Mouse (Mus musculus) hindbrain, embryonic 12.5 days (tissue): Measurements from ENCODE around the gene A3galt2. TPM values are rescaled to one million over a fixed set of nuclear protein-coding genes. Genes with fewer than 3 reads are reported as not detected.

Source experiments
- ATAC-seq: fragments of 200-750 bp; cut with Nextera tagmentation; 2 replicates; pipeline ENCODE4 v1.8.0; 2017; ENCODE audit warnings: moderate TSS enrichment; ENCODE audit not compliant: low FRiP score
- H3K27ac ChIP-seq: fragments of 300-500 bp; sonication (generic); 2 replicates; pipeline ENCODE4 v1.5.1; 2016; ENCODE audit warnings: mild to moderate bottlenecking
- H3K27me3 ChIP-seq: fragments of 300-500 bp; sonication (generic); 2 replicates; pipeline ENCODE4 v1.6.1; 2016; ENCODE audit warnings: mild to moderate bottlenecking
- H3K36me3 ChIP-seq: fragments of 300-500 bp; sonication (generic); 2 replicates; pipeline ENCODE4 v1.6.1; 2016; ENCODE audit warnings: mild to moderate bottlenecking
- H3K4me1 ChIP-seq: fragments of 300-500 bp; sonication (generic); 2 replicates; pipeline ENCODE4 v1.6.1; 2016
- H3K4me2 ChIP-seq: fragments of 300-500 bp; sonication (generic); replicated peaks from 2 replicates; pipeline ENCODE4 v1.6.1; 2016; ENCODE audit warnings: mild to moderate bottlenecking
- H3K4me3 ChIP-seq: fragments of 300-500 bp; sonication (generic); 2 replicates; pipeline ENCODE4 v1.5.1; 2016; ENCODE audit warnings: mild to moderate bottlenecking
- H3K9ac ChIP-seq: fragments of 300-500 bp; sonication (generic); 2 replicates; pipeline ENCODE4 v1.6.1; 2016; ENCODE audit warnings: mild to moderate bottlenecking, moderate library complexity
- H3K9me3 ChIP-seq: fragments of 300-500 bp; sonication (generic); replicated peaks from 2 replicates; pipeline ENCODE4 v1.6.1; 2016; ENCODE audit warnings: mild to moderate bottlenecking
- WGBS: fragments of 180-500 bp; shearing (Covaris S2); methylation state at CpG from one replicate; pipeline ENCODE4 v1.1.7; 2016; 5-methylcytosine and 5-hydroxymethylcytosine counted together
- polyA plus RNA-seq: library from polyadenylated mRNA; unstranded; fragments of >200 nt; fragmentation: Nextera tagmentation; extraction: Ambion mirVana; gene quantifications from 2 replicates; pipeline ENCODE4 v1.2.1, GENCODE M21; 2016

Gene A3galt2
- polyA plus RNA-seq, 1 experiment from 2014 or later = 0.79 TPM

GRCm38 (mm10) chr4:128729709-128730037 lies 25.5 kb upstream of the A3galt2 start:
- peak overlapping the region; percentile 89 for H3K4me3 ChIP-seq
- peak overlapping the region; percentile 99 for H3K4me2 ChIP-seq
- H3K4me1 ChIP-seq = peaks cover 69% of the 10 kb centered on the region
- H3K36me3 ChIP-seq = peaks cover 13% of the 10 kb centered on the region
- no peaks in the 10 kb centered on the region for H3K27me3 ChIP-seq
- ATAC-seq = no peak
- WGBS = 10% methylated on average over 5 of the region's 5 CpGs
- H3K9me3 ChIP-seq = no peaks in the 10 kb centered on the region
- H3K27ac ChIP-seq = peak overlapping the region; percentile 70
- H3K9ac ChIP-seq = peak overlapping the region; percentile 100

GRCm38 (mm10) chr4:128730271-128730670 lies 24.9 kb upstream of the A3galt2 start:
- no peak for ATAC-seq
- peak overlapping the region; percentile 100 for H3K9ac ChIP-seq
- no peaks in the 10 kb centered on the region for H3K27me3 ChIP-seq
- 65% methylated on average over 6 of the region's 6 CpGs for WGBS
- H3K4me3 ChIP-seq = peak overlapping the region; percentile 89
- H3K36me3 ChIP-seq = peaks cover 16% of the 10 kb centered on the region
- peak overlapping the region; percentile 99 for H3K4me2 ChIP-seq
- H3K27ac ChIP-seq = no peak overlapping the region; the same call in 1 of the 2 replicates
- no peaks in the 10 kb centered on the region for H3K9me3 ChIP-seq
- peaks cover 75% of the 10 kb centered on the region for H3K4me1 ChIP-seq

- peaks cover 88% of the 10 kb centered on the region for H3K4me1 ChIP-seq
- H3K27me3 ChIP-seq = no peaks in the 10 kb centered on the region
- 0 out of 2 replicates have a peak overlapping the region, but pooled peaks have one; percentile 35 for H3K4me2 ChIP-seq
- peaks cover 26% of the 10 kb centered on the region for H3K36me3 ChIP-seq
- no peak for ATAC-seq
- no peaks in the 10 kb centered on the region for H3K9me3 ChIP-seq
- no peak overlapping the region for H3K9ac ChIP-seq
- no peak overlapping the region for H3K4me3 ChIP-seq
- 58% methylated on average over 5 of the region's 5 CpGs for WGBS
- H3K27ac ChIP-seq = no peak overlapping the region
These were observed 22.4 kb upstream of the A3galt2 start for GRCm38 (mm10) chr4:128732794-128733193.

- Histone ChIP-seq H3K27me3 (no peaks in the 10 kb centered on the region), H3K4me1 (peaks cover 95% of the 10 kb centered on the region), H3K4me2 (peak overlapping the region; percentile 35), H3K27ac (peak overlapping the region; percentile 83), H3K9me3 (no peaks in the 10 kb centered on the region), H3K36me3 (peaks cover 31% of the 10 kb centered on the region), H3K4me3 (0 out of 2 replicates have a peak overlapping the region, but pooled peaks have one; percentile 7), H3K9ac (peak overlapping the region; percentile 49)
- 35% methylated on average over 6 of the region's 6 CpGs for WGBS
- no peak for ATAC-seq
These were observed 21.7 kb upstream of the A3galt2 start for GRCm38 (mm10) chr4:128733496-128733895.

- ATAC-seq = peak; percentile 51
- peak overlapping the region; percentile 35 for H3K4me2 ChIP-seq
- H3K27me3 ChIP-seq = no peaks in the 10 kb centered on the region
- no peaks in the 10 kb centered on the region for H3K9me3 ChIP-seq
- H3K4me3 ChIP-seq = peak overlapping the region; percentile 7; the same call in 1 of the 2 replicates
- peak overlapping the region; percentile 83 for H3K27ac ChIP-seq
- H3K9ac ChIP-seq = peak overlapping the region; percentile 49
- H3K4me1 ChIP-seq = peaks cover 89% of the 10 kb centered on the region
- H3K36me3 ChIP-seq = peaks cover 31% of the 10 kb centered on the region
- 36% methylated on average over 5 of the region's 5 CpGs for WGBS
These were observed 20.9 kb upstream of the A3galt2 start for GRCm38 (mm10) chr4:128734217-128734616.

GRCm38 (mm10) chr4:128734721-128735671 lies 20.2 kb upstream of the A3galt2 start:
- no peaks in the 10 kb centered on the region for H3K9me3 ChIP-seq
- peak overlapping the region; percentile 49; the same call in 1 of the 2 replicates for H3K9ac ChIP-seq
- peaks cover 81% of the 10 kb centered on the region for H3K4me1 ChIP-seq
- H3K36me3 ChIP-seq = peaks cover 31% of the 10 kb centered on the region
- 77% methylated on average over 18 of the region's 18 CpGs for WGBS
- H3K27ac ChIP-seq = peak overlapping the region; percentile 83
- H3K27me3 ChIP-seq = no peaks in the 10 kb centered on the region
- ATAC-seq = no peak; the same call in 1 of the 2 replicates
- peak overlapping the region; percentile 35 for H3K4me2 ChIP-seq
- no peak overlapping the region for H3K4me3 ChIP-seq

GRCm38 (mm10) chr4:128737137-128737589 lies 18.0 kb upstream of the A3galt2 start:
- ATAC-seq = peak; percentile 62
- Histone ChIP-seq H3K9me3 (no peaks in the 10 kb centered on the region), H3K4me2 (peak overlapping the region; percentile 33), H3K27ac (peak overlapping the region; percentile 83), H3K9ac (peak overlapping the region; percentile 46), H3K4me1 (peaks cover 66% of the 10 kb centered on the region), H3K36me3 (peaks cover 24% of the 10 kb centered on the region; the same call in 1 of the 2 replicates), H3K27me3 (no peaks in the 10 kb centered on the region), H3K4me3 (no peak overlapping the region)
- WGBS = 6% methylated on average over 6 of the region's 6 CpGs

- Histone ChIP-seq H3K27me3 (no peaks in the 10 kb centered on the region), H3K9ac (no peak overlapping the region), H3K9me3 (no peaks in the 10 kb centered on the region), H3K36me3 (peaks cover 28% of the 10 kb centered on the region; the same call in 1 of the 2 replicates), H3K4me1 (peaks cover 67% of the 10 kb centered on the region), H3K4me2 (peak overlapping the region; percentile 33), H3K4me3 (no peak overlapping the region), H3K27ac (peak overlapping the region; percentile 83)
- ATAC-seq = no peak
- WGBS = 53% methylated on average over 14 of the region's 14 CpGs
These were observed 17.1 kb upstream of the A3galt2 start for GRCm38 (mm10) chr4:128737825-128738610.

GRCm38 (mm10) chr4:128740878-128741277 lies 14.3 kb upstream of the A3galt2 start:
- no peak for ATAC-seq

GRCm38 (mm10) chr4:128741906-128742305 lies 13.3 kb upstream of the A3galt2 start:
- no peak overlapping the region for H3K4me2 ChIP-seq
- peaks cover 30% of the 10 kb centered on the region for H3K4me1 ChIP-seq
- no peak overlapping the region for H3K27ac ChIP-seq
- peaks cover 52% of the 10 kb centered on the region for H3K36me3 ChIP-seq
- ATAC-seq = no peak
- no peaks in the 10 kb centered on the region for H3K27me3 ChIP-seq
- 39% methylated on average over 5 of the region's 5 CpGs for WGBS
- no peak overlapping the region for H3K9ac ChIP-seq
- H3K9me3 ChIP-seq = no peaks in the 10 kb centered on the region
- no peak overlapping the region for H3K4me3 ChIP-seq

More at GRCm38 (mm10) chr4:128740878-128741277, 14.3 kb upstream of the A3galt2 start:
- H3K27ac ChIP-seq = no peak overlapping the region
- no peak overlapping the region for H3K4me2 ChIP-seq
- H3K9me3 ChIP-seq = no peaks in the 10 kb centered on the region
- H3K9ac ChIP-seq = no peak overlapping the region
- H3K4me3 ChIP-seq = no peak overlapping the region
- H3K4me1 ChIP-seq = peaks cover 40% of the 10 kb centered on the region
- no peaks in the 10 kb centered on the region for H3K27me3 ChIP-seq
- WGBS = 67% methylated on average over 1 of the region's 1 CpGs
- peaks cover 47% of the 10 kb centered on the region for H3K36me3 ChIP-seq

- H3K4me3 ChIP-seq = no peak overlapping the region
- no peak overlapping the region for H3K4me2 ChIP-seq
- peaks cover 24% of the 10 kb centered on the region for H3K4me1 ChIP-seq
- peak overlapping the region; percentile 48; the same call in 1 of the 2 replicates for H3K27ac ChIP-seq
- H3K27me3 ChIP-seq = no peaks in the 10 kb centered on the region
- peaks cover 58% of the 10 kb centered on the region for H3K36me3 ChIP-seq
- 0 out of 2 replicates have a peak, but pooled peaks have one; percentile 11 for ATAC-seq
- no peaks in the 10 kb centered on the region for H3K9me3 ChIP-seq
- 43% methylated on average over 10 of the region's 10 CpGs for WGBS
- H3K9ac ChIP-seq = no peak overlapping the region
These were observed 12.7 kb upstream of the A3galt2 start for GRCm38 (mm10) chr4:128742379-128742970.
